Mouse (Mus musculus) stomach, embryonic 16.5 days (tissue): ENCODE results near the gene Wrnip1. TPM values are rescaled to one million over a fixed set of nuclear protein-coding genes. Genes with fewer than 3 reads are reported as not detected.

Source experiments
- polyA plus RNA-seq: library from polyadenylated mRNA; unstranded; fragments of >200 nt; fragmentation: Nextera tagmentation; extraction: Ambion mirVana; gene quantifications from 2 replicates; pipeline ENCODE4 v1.2.1, GENCODE M21; 2015

Wrnip1 gene
- polyA plus RNA-seq, 1 experiment from 2014 or later = 12.7 TPM

Other genes with a start within 250 kb of the Wrnip1 start
- gene Mylk4, start 18.1 kb upstream of the Wrnip1 start, polyA plus RNA-seq = 0.09 and 3.0 TPM in 2 replicates
- gene D930007J09Rik, start 811 bp downstream of the Wrnip1 start, polyA plus RNA-seq = not detected in 2 replicates
- 93.0 and 101 TPM in 2 replicates for gene Serpinb1a, start 49.1 kb downstream of the Wrnip1 start, polyA plus RNA-seq
- gene Serpinb1c, start 96.2 kb downstream of the Wrnip1 start, polyA plus RNA-seq = not detected in 2 replicates
- 4.5 and 4.8 TPM in 2 replicates for gene Serpinb6b, start 163.2 kb downstream of the Wrnip1 start, polyA plus RNA-seq
- 9.3 and 10.3 TPM in 2 replicates for gene Serpinb9, start 201.2 kb downstream of the Wrnip1 start, polyA plus RNA-seq
- gene Serpinb9b, start 225.4 kb downstream of the Wrnip1 start, polyA plus RNA-seq = not detected in 2 replicates